Mouse (Mus musculus) thymus, adult 2 months (tissue): ENCODE results near the gene Arap1.

Source experiments
- CTCF ChIP-seq: fragments of 200-500 bp; IDR thresholded peaks from 2 replicates; pipeline ENCODE4 v1.5.1; 2012; ENCODE audit warnings: mild to moderate bottlenecking, control low read depth, low read length, moderate library complexity, borderline replicate concordance; ENCODE audit not compliant: control insufficient read depth, poor library complexity, insufficient read depth; ENCODE audit errors: extremely low read depth
- POLR2A ChIP-seq: fragments of 200-500 bp; IDR thresholded peaks from 2 replicates; pipeline ENCODE4 v1.6.1; 2012; ENCODE audit warnings: mild to moderate bottlenecking, low read length, control low read depth, moderate library complexity; ENCODE audit not compliant: control insufficient read depth, poor library complexity, insufficient read depth; ENCODE audit errors: extremely low read depth

DNA sequence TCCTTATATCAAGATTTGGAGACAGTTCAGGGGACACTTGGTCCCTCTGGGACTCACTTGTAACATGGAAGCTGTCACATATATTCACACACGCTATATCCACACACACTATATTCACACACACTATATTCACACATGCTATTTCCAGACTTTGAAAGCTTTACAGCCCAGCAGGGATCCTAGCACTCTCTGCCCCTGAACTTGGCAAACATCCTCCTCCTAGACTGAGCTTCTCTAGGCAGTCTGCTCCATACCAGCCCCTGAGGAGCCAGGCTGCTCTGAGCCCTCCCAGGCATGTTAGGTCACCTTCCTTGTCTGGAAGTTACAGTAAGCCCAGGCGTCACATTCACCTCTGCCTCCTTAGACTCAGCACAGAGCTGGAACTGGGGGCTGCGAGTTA lies 11.2 kb upstream of the Arap1 start:
- TF ChIP-seq CTCF, result no peak
- TF ChIP-seq POLR2A, result no peak
